Mouse (Mus musculus): ENCODE results near the gene Olfr424. TPM values are rescaled to one million over a fixed set of nuclear protein-coding genes. Genes with fewer than 3 reads are reported as not detected.

Olfr424 gene
- polyA plus RNA-seq, 1 experiment = not detected

DNA sequence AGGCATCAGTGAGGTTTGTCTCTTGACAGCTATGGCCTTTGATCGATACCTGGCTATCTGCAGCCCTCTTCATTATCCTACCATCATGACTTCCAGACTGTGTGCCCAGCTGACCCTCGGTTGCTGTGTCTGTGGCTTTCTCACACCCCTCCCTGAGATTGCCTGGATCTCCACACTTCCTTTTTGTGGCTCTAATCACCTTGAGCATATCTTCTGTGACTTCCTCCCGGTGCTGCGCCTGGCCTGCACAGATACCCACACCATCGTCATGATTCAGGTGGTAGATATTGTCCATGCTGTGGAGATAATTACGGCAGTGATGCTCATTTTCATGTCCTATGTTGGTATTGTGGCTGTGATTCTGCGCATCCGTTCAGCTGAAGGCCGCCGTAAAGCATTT lies 27.8 kb downstream of the Olfr424 start:
- Histone ChIP-seq H3K79me3 (ENCODE audit: low read depth) (no peaks in the 10 kb centered on the region), H3K79me2 (ENCODE audit: control insufficient read depth, insufficient read depth) (no peaks in the 10 kb centered on the region), H3K36me3 (ENCODE audit: control insufficient read depth, insufficient read depth) (no peaks in the 10 kb centered on the region), H3ac (ENCODE audit: control insufficient read depth, insufficient read length, low read depth) (no peak overlapping the region), H3K27me3 (ENCODE audit: control insufficient read depth, insufficient read depth, insufficient read length) (no peaks in the 10 kb centered on the region), H3K4me3 (ENCODE audit: insufficient read depth, poor library complexity, severe bottlenecking) (no peak overlapping the region)
- TF ChIP-seq MYOD1 (IDR thresholded peaks at IDR 0.05; ENCODE audit: control insufficient read depth, insufficient read length, low read depth) (no peak), CTCF (IDR thresholded peaks at IDR 0.05; ENCODE audit: control insufficient read depth, insufficient read depth, insufficient read length) (no peak), FOSL1 (IDR thresholded peaks at IDR 0.05; ENCODE audit: insufficient read depth, low read length, poor library complexity, severe bottlenecking) (no peak), USF1 (IDR thresholded peaks at IDR 0.05; ENCODE audit: low read depth) (no peak), CEBPB (IDR thresholded peaks at IDR 0.05; ENCODE audit: low read depth) (no peak), MAX (IDR thresholded peaks at IDR 0.05) (no peak), MYOG (IDR thresholded peaks at IDR 0.05; ENCODE audit: control insufficient read depth, extremely low read depth, insufficient read length) (no peak)

DNA sequence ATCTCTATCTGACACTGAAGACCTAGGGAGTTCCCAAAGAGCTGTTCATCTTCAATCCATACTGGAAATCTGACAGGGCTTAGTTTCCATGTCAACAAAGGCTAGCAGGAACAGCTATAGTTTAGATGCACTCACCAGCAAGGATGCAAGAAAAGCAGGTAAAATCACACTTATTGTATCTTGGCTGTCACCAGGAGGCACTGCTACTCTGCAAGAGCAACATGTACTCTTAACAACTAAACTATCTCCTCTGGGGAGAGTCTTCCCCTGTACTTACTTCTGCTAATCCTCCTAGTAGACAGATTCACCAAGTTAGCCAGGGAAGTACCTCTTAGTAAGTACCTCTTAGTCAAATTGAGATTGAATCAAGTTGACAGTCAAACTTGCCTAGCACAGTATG lies 37.7 kb downstream of the Olfr424 start:
- TF ChIP-seq MYOD1 (IDR thresholded peaks at IDR 0.05; ENCODE audit: control insufficient read depth, insufficient read length, low read depth) (no peak), CTCF (IDR thresholded peaks at IDR 0.05; ENCODE audit: control insufficient read depth, insufficient read depth, insufficient read length) (no peak), CEBPB (IDR thresholded peaks at IDR 0.05; ENCODE audit: low read depth) (no peak), USF1 (IDR thresholded peaks at IDR 0.05; ENCODE audit: low read depth) (no peak), MAX (IDR thresholded peaks at IDR 0.05) (no peak), MYOG (IDR thresholded peaks at IDR 0.05; ENCODE audit: control insufficient read depth, extremely low read depth, insufficient read length) (no peak), FOSL1 (IDR thresholded peaks at IDR 0.05; ENCODE audit: insufficient read depth, low read length, poor library complexity, severe bottlenecking) (no peak)

DNA sequence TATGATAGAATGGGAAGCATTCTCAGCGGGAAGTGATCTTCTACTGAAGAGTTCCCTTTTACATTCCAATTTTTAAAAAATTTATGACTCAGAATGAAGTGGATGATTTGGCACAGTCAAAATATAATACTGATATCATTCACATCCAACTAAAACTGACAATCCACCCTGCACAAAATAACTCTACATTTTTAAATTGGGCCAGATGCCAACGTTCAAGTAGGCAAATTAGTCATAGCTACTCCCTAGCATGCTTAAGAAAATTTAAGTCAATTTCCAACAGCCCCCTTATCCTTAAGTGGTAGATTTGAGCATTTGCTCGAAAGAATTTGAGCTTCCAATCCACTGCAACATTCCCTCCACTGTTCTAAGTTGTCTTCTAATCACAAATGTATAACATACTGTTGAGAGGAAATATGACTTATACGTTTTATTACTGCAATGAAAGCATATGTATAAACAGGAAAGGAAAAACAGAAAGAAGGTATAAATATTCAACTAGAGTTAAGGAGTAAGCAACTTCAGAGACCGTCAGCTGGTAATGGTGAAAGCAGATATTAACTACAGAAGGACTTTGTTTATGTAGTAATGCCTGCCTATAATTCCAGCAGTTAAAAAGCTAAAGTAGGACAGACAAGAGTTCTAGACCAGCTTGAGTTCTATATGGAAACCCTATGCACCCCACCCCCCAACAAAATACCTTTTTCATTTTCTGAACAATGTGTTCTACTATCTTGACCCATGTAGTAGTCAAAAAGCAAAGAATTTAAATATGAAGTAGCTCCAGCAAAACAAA lies 39.6 kb downstream of the Olfr424 start:
- no peaks in the 10 kb centered on the region for H3K36me3 ChIP-seq (ENCODE audit: control insufficient read depth, insufficient read depth)
- no peaks in the 10 kb centered on the region for H3K79me2 ChIP-seq (ENCODE audit: control insufficient read depth, insufficient read depth)
- TF ChIP-seq CEBPB (IDR thresholded peaks at IDR 0.05; ENCODE audit: low read depth) (no peak), USF1 (IDR thresholded peaks at IDR 0.05; ENCODE audit: low read depth) (no peak), CTCF (IDR thresholded peaks at IDR 0.05; ENCODE audit: control insufficient read depth, insufficient read depth, insufficient read length) (no peak), FOSL1 (IDR thresholded peaks at IDR 0.05; ENCODE audit: insufficient read depth, low read length, poor library complexity, severe bottlenecking) (no peak), MYOG (IDR thresholded peaks at IDR 0.05; ENCODE audit: control insufficient read depth, extremely low read depth, insufficient read length) (no peak), MYOD1 (IDR thresholded peaks at IDR 0.05; ENCODE audit: control insufficient read depth, insufficient read length, low read depth) (no peak), MAX (IDR thresholded peaks at IDR 0.05) (no peak)
- no peak overlapping the region for H3K4me3 ChIP-seq (ENCODE audit: insufficient read depth, poor library complexity, severe bottlenecking)
- H3K27me3 ChIP-seq (ENCODE audit: control insufficient read depth, insufficient read depth, insufficient read length) = no peaks in the 10 kb centered on the region
- H3K79me3 ChIP-seq (ENCODE audit: low read depth) = no peaks in the 10 kb centered on the region
- no peak overlapping the region for H3ac ChIP-seq (ENCODE audit: control insufficient read depth, insufficient read length, low read depth)

More for the DNA sequence above, 37.7 kb downstream of the Olfr424 start:
- Histone ChIP-seq H3K36me3 (ENCODE audit: control insufficient read depth, insufficient read depth) (no peaks in the 10 kb centered on the region), H3K27me3 (ENCODE audit: control insufficient read depth, insufficient read depth, insufficient read length) (no peaks in the 10 kb centered on the region), H3K4me3 (ENCODE audit: insufficient read depth, poor library complexity, severe bottlenecking) (no peak overlapping the region), H3ac (ENCODE audit: control insufficient read depth, insufficient read length, low read depth) (no peak overlapping the region), H3K79me3 (ENCODE audit: low read depth) (no peaks in the 10 kb centered on the region), H3K79me2 (ENCODE audit: control insufficient read depth, insufficient read depth) (no peaks in the 10 kb centered on the region)

DNA sequence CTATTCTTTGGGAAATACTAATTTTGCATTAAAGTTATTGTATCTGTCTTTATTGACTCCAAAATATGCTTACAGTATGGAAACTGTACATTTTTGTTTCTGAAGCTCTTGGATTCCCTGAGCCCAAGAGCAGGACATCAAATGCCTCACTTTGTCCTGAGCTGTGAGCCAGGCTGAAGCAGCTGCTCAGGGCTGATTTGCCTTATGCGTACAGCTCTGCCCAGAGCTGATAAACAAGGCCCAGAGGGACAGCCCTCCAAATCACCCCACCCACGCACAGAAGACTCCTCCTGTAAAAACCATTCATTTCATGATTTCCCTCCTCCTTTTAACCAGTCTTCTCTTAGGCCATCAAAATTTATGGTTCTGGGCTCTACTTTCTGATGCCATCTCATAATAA lies 40.2 kb downstream of the Olfr424 start:
- Histone ChIP-seq H3K79me3 (ENCODE audit: low read depth) (no peaks in the 10 kb centered on the region), H3K4me3 (ENCODE audit: insufficient read depth, poor library complexity, severe bottlenecking) (no peak overlapping the region), H3K79me2 (ENCODE audit: control insufficient read depth, insufficient read depth) (no peaks in the 10 kb centered on the region), H3ac (ENCODE audit: control insufficient read depth, insufficient read length, low read depth) (no peak overlapping the region), H3K36me3 (ENCODE audit: control insufficient read depth, insufficient read depth) (no peaks in the 10 kb centered on the region), H3K27me3 (ENCODE audit: control insufficient read depth, insufficient read depth, insufficient read length) (no peaks in the 10 kb centered on the region)
- no peak for TF ChIP-seq FOSL1 (IDR thresholded peaks at IDR 0.05; ENCODE audit: insufficient read depth, low read length, poor library complexity, severe bottlenecking)

DNA sequence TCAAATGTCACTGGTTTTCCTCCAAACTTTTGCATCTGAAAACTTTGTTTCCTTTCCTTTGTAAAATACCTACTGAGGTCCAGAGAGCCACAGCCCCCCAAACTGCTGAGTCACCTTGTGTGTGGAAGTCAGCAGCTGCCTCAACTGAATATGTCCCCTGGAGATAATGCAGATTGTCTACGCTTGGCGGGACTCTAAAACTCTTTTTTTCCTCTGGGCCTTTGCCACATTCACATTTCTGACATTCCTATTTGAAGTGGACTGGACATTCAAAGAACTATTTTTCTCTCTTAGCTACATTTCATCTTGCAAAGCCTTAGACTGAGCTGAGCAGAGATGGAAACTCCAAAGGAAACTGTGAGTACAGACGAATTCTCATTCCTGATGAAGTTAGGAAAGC lies 41.3 kb downstream of the Olfr424 start, which contains the start of gene Spta1:
Gene Spta1, plus strand, starts transcription at position 172 of the 400 bp plus-strand sequence.
- H3ac ChIP-seq (ENCODE audit: control insufficient read depth, insufficient read length, low read depth) = no peak within 1 kb of the TSS
- no peak within 1 kb of the TSS for H3K4me3 ChIP-seq (ENCODE audit: insufficient read depth, poor library complexity, severe bottlenecking)
- TF ChIP-seq CEBPB (IDR thresholded peaks at IDR 0.05; ENCODE audit: low read depth) = no peak
- TF ChIP-seq MYOG (IDR thresholded peaks at IDR 0.05; ENCODE audit: control insufficient read depth, extremely low read depth, insufficient read length) = no peak
- no peak for TF ChIP-seq USF1 (IDR thresholded peaks at IDR 0.05; ENCODE audit: low read depth)
- no peak for TF ChIP-seq MAX (IDR thresholded peaks at IDR 0.05)
- no peak for TF ChIP-seq FOSL1 (IDR thresholded peaks at IDR 0.05; ENCODE audit: insufficient read depth, low read length, poor library complexity, severe bottlenecking)
- TF ChIP-seq MYOD1 (IDR thresholded peaks at IDR 0.05; ENCODE audit: control insufficient read depth, insufficient read length, low read depth) = no peak
- TF ChIP-seq CTCF (IDR thresholded peaks at IDR 0.05; ENCODE audit: control insufficient read depth, insufficient read depth, insufficient read length) = no peak
- no peaks in the 10 kb centered on the region for H3K79me3 ChIP-seq (ENCODE audit: low read depth)
- no peaks in the 10 kb centered on the region for H3K36me3 ChIP-seq (ENCODE audit: control insufficient read depth, insufficient read depth)
- no peaks in the 10 kb centered on the region for H3K79me2 ChIP-seq (ENCODE audit: control insufficient read depth, insufficient read depth)
- no peaks in the 10 kb centered on the region for H3K27me3 ChIP-seq (ENCODE audit: control insufficient read depth, insufficient read depth, insufficient read length)

Other genes starting within 250 kb of the Olfr424 start
- 1.3 TPM for gene Ifi211, start 218.5 kb upstream of the Olfr424 start, polyA plus RNA-seq (2012; fragmentation: generic; extraction: Trizol)
- gene Mndal, start 189.0 kb upstream of the Olfr424 start, polyA plus RNA-seq (2012; fragmentation: generic; extraction: Trizol) = 0.92 TPM
- 1.5 TPM for gene Ifi203, start 188.8 kb upstream of the Olfr424 start, polyA plus RNA-seq (2012; fragmentation: generic; extraction: Trizol)
- 4.9 TPM for gene Ifi202b, start 148.8 kb upstream of the Olfr424 start, polyA plus RNA-seq (2012; fragmentation: generic; extraction: Trizol)
- not detected for gene Ifi205, start 99.7 kb upstream of the Olfr424 start, polyA plus RNA-seq (2012; fragmentation: generic; extraction: Trizol)
- gene Olfr433, start 90.8 kb upstream of the Olfr424 start, polyA plus RNA-seq (2012; fragmentation: generic; extraction: Trizol) = not detected
- not detected for gene Olfr432, start 82.3 kb upstream of the Olfr424 start, polyA plus RNA-seq (2012; fragmentation: generic; extraction: Trizol)
- not detected for gene Olfr430, start 64.9 kb upstream of the Olfr424 start, polyA plus RNA-seq (2012; fragmentation: generic; extraction: Trizol)
- not detected for gene Olfr429, start 47.2 kb upstream of the Olfr424 start, polyA plus RNA-seq (2012; fragmentation: generic; extraction: Trizol)
- not detected for gene Olfr427, start 34.6 kb upstream of the Olfr424 start, polyA plus RNA-seq (2012; fragmentation: generic; extraction: Trizol)
- not detected for gene Olfr231, start 10.4 kb upstream of the Olfr424 start, polyA plus RNA-seq (2012; fragmentation: generic; extraction: Trizol)
- not detected for gene Olfr420, start 24.1 kb downstream of the Olfr424 start, polyA plus RNA-seq (2012; fragmentation: generic; extraction: Trizol)
- not detected for gene Spta1, start 41.3 kb downstream of the Olfr424 start, polyA plus RNA-seq (2012; fragmentation: generic; extraction: Trizol)
- gene Olfr419, start 120.5 kb downstream of the Olfr424 start, polyA plus RNA-seq (2012; fragmentation: generic; extraction: Trizol) = not detected
- gene Mptx1, start 199.0 kb downstream of the Olfr424 start, polyA plus RNA-seq (2012; fragmentation: generic; extraction: Trizol) = not detected
- gene Olfr417, start 233.6 kb downstream of the Olfr424 start, polyA plus RNA-seq (2012; fragmentation: generic; extraction: Trizol) = not detected

Data from C2C12 (cell line).